9 mouse cellular contexts compared by ENCODE assay signal in the genomic region with DNA sequence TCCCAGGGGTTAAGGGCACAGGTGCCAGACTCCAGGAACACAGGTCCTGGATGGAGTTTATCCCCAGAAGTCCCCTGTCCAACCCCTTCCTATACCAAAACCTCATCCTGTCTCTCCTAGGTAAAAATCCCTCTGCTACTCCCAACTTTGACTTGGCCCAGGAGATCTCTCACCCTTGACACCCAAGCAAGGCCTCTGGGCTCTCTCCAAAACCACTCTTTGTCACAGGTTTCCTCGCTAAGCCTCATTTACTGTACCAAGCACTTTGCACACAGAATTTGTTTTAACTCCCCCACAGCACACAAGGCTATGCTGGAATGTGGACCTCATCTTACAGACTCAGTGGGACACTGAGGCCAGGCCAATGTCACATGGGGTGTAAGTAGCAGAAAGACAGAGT.
DNase-seq lines count a peak whose midpoint lies in the region; ATAC-seq and TF ChIP-seq lines count a peak whose summit lies in the region.
"Had no signal": no experiment of that assay in that cellular context is flagged by ENCODE, and none has a peak within 500 bp of the region (broad histone marks: within the 10 kb centered on the region; RNA-seq: fewer than 3 reads in every experiment).

No protein-coding gene starts in this region.

- peaks cover 100% of the 10 kb centered on the region for H3K4me1 ChIP-seq in heart, embryonic 13.5 days
- H3K4me1 ChIP-seq in kidney, embryonic 16.5 days (ENCODE audit: insufficient read depth, low read length), result peaks cover 100% of the 10 kb centered on the region
- H3K4me1 ChIP-seq in embryonic facial prominence, embryonic 14.5 days (ENCODE audit: control insufficient read depth, insufficient read depth, low read length), result peaks cover 69% of the 10 kb centered on the region
- H3K4me1 ChIP-seq in limb, embryonic 14.5 days (ENCODE audit: control insufficient read depth, insufficient read depth, low read length), result peaks cover 80% of the 10 kb centered on the region

- ATAC-seq in heart, embryonic 13.5 days (ENCODE audit: extremely low read depth, insufficient number of reproducible peaks, low FRiP score, low TSS enrichment), result no peak
- no peak for ATAC-seq in kidney, embryonic 16.5 days (ENCODE audit: low FRiP score, low TSS enrichment)
- no peak for ATAC-seq in embryonic facial prominence, embryonic 14.5 days (ENCODE audit: low read depth)
- no peak for ATAC-seq in limb, embryonic 14.5 days (ENCODE audit: low FRiP score, low read depth)
- ATAC-seq in CD4-positive, CD25-positive, alpha-beta regulatory T cell, adult 4 months, result no peak

- peak overlapping the region; percentile 97 for H3K27ac ChIP-seq in heart, embryonic 13.5 days (replicated peaks)
- H3K27ac ChIP-seq in kidney, embryonic 16.5 days (ENCODE audit: low read length), result peak overlapping the region; percentile 91
- 0 out of 2 replicates have a peak overlapping the region, but pooled peaks have one; percentile 70 for H3K27ac ChIP-seq in embryonic facial prominence, embryonic 14.5 days (replicated peaks; ENCODE audit: low read depth, low read length)
- H3K27ac ChIP-seq in limb, embryonic 14.5 days (replicated peaks; ENCODE audit: low read depth, low read length), result 0 out of 2 replicates have a peak overlapping the region, but pooled peaks have one; percentile 76

- H3K9ac ChIP-seq in heart, embryonic 13.5 days, result peak overlapping the region; percentile 76
- H3K9ac ChIP-seq in kidney, embryonic 16.5 days (replicated peaks; ENCODE audit: low read length), result peak overlapping the region; percentile 59
- H3K9ac ChIP-seq in embryonic facial prominence, embryonic 14.5 days (ENCODE audit: low read depth, low read length), result 0 out of 2 replicates have a peak overlapping the region, but pooled peaks have one; percentile 22
- no peak overlapping the region for H3K9ac ChIP-seq in limb, embryonic 14.5 days (ENCODE audit: low read depth, low read length, severe bottlenecking)

- H3K9me3 ChIP-seq in heart, embryonic 13.5 days, result no peaks in the 10 kb centered on the region
- no peaks in the 10 kb centered on the region for H3K9me3 ChIP-seq in kidney, embryonic 16.5 days (ENCODE audit: low read length)
- H3K9me3 ChIP-seq in embryonic facial prominence, embryonic 14.5 days (ENCODE audit: control insufficient read depth, low read length), result no peaks in the 10 kb centered on the region
- H3K9me3 ChIP-seq in limb, embryonic 14.5 days (ENCODE audit: control insufficient read depth, low read length), result no peaks in the 10 kb centered on the region

- H3K27me3 ChIP-seq in heart, embryonic 13.5 days (replicated peaks), result no peaks in the 10 kb centered on the region
- H3K27me3 ChIP-seq in kidney, embryonic 16.5 days (ENCODE audit: insufficient read depth, low read length), result no peaks in the 10 kb centered on the region
- H3K27me3 ChIP-seq in embryonic facial prominence, embryonic 14.5 days (replicated peaks; ENCODE audit: control insufficient read depth, insufficient read depth, low read length), result no peaks in the 10 kb centered on the region
- no peaks in the 10 kb centered on the region for H3K27me3 ChIP-seq in limb, embryonic 14.5 days (ENCODE audit: control insufficient read depth, insufficient read depth, low read length)

- no peak overlapping the region for H3K4me3 ChIP-seq in heart, embryonic 13.5 days
- H3K4me3 ChIP-seq in kidney, embryonic 16.5 days (ENCODE audit: low read length), result no peak overlapping the region
- H3K4me3 ChIP-seq in embryonic facial prominence, embryonic 14.5 days (ENCODE audit: low read depth, low read length), result no peak overlapping the region
- H3K4me3 ChIP-seq in limb, embryonic 14.5 days (replicated peaks; ENCODE audit: low read length), result no peak overlapping the region

- H3K36me3 ChIP-seq in heart, embryonic 13.5 days, result 0 out of 2 replicates have a peak, but pooled peaks cover 5% of the 10 kb centered on the region
- no peaks in the 10 kb centered on the region for H3K36me3 ChIP-seq in kidney, embryonic 16.5 days (ENCODE audit: insufficient read depth, low read length)
- no peaks in the 10 kb centered on the region for H3K36me3 ChIP-seq in embryonic facial prominence, embryonic 14.5 days (ENCODE audit: control insufficient read depth, insufficient read depth, low read length)
- peaks cover 7% of the 10 kb centered on the region; the same call in 1 of the 2 replicates for H3K36me3 ChIP-seq in limb, embryonic 14.5 days (ENCODE audit: control insufficient read depth, insufficient read depth, low read length)

- TF ChIP-seq POLR2A in limb, embryonic 14.5 days (IDR thresholded peaks at IDR 0.05; ENCODE audit: borderline replicate concordance, extremely low read depth, insufficient read depth, insufficient read length), result no peak

- DNase-seq in heart, postnatal 4 days, result no peak
- DNase-seq in kidney, postnatal 10 days, result no peak
- no peak for DNase-seq in embryonic facial prominence, embryonic 14.5 days (ENCODE audit: low spot score)
- no peak for DNase-seq in limb, embryonic 14.5 days (ENCODE audit: low spot score)
- DNase-seq in right cerebral cortex, adult 2 months (ENCODE audit: low spot score in 2 of 2), result no peak
- DNase-seq: cerebellum, adult 18-20 months had no signal

- H3K4me2 ChIP-seq in heart, embryonic 13.5 days, result peak overlapping the region; percentile 51
- H3K4me2 ChIP-seq in kidney, embryonic 16.5 days (replicated peaks; ENCODE audit: low read depth, low read length), result peak overlapping the region; percentile 59
- H3K4me2 ChIP-seq in embryonic facial prominence, embryonic 14.5 days (ENCODE audit: low read depth, low read length), result no peak overlapping the region
- no peak overlapping the region for H3K4me2 ChIP-seq in limb, embryonic 14.5 days (replicated peaks; ENCODE audit: low read depth, low read length, severe bottlenecking)

- 66% methylated on average over 1 of the region's 1 CpGs for WGBS in heart, embryonic 13.5 days
- WGBS in kidney, embryonic 16.5 days, result 21% methylated on average over 1 of the region's 1 CpGs
- WGBS in embryonic facial prominence, embryonic 14.5 days, result 78% methylated on average over 1 of the region's 1 CpGs
- WGBS in limb, embryonic 14.5 days, result 58% methylated on average over 1 of the region's 1 CpGs

Comparison
In these comparisons a context has a peak if more than half of its experiments do, and no peak if none do; other contexts are left out.
1. H3K4me2 ChIP-seq: peak in heart, embryonic 13.5 days (single experiment) and kidney, embryonic 16.5 days (single experiment); none in embryonic facial prominence, embryonic 14.5 days (single experiment) and limb, embryonic 14.5 days (single experiment).
2. Peak in every context shown above with its lines, with median percentiles within 50 percentile points of each other: H3K27ac ChIP-seq.